Mouse (Mus musculus) ovary, postnatal 36 days (tissue): Measurements from ENCODE around the gene Ptpa.

Experiments used
- DNase-seq: peaks from one replicate; pipeline ENCODE4 v3.0.0; 2022; ENCODE audit warnings: low spot score, mixed read lengths

Gene Ptpa

GRCm38 (mm10) chr2:30415936-30416648 is at the start of gene Ptpa:
Gene Ptpa (plus strand): TSS chr2:30416039.
- DNase-seq, result peak; percentile 93

GRCm38 (mm10) chr2:30366203-30366602 is 49.6 kb upstream of the Ptpa start:
- DNase-seq, result no peak

- DNase-seq, result no peak
These were observed 44.3 kb upstream of the Ptpa start for GRCm38 (mm10) chr2:30371544-30371943.

GRCm38 (mm10) chr2:30372726-30373125 is 43.1 kb upstream of the Ptpa start:
- DNase-seq, result no peak

- DNase-seq, result no peak
These were observed 39.9 kb upstream of the Ptpa start for GRCm38 (mm10) chr2:30375893-30376292.

- no peak for DNase-seq
These were observed 38.1 kb upstream of the Ptpa start for GRCm38 (mm10) chr2:30377721-30378120.

GRCm38 (mm10) chr2:30379307-30379706 is 36.5 kb upstream of the Ptpa start:
- DNase-seq, result no peak

- no peak for DNase-seq
These were observed 35.1 kb upstream of the Ptpa start for GRCm38 (mm10) chr2:30380564-30381376.

- no peak for DNase-seq
These were observed 34.5 kb upstream of the Ptpa start for GRCm38 (mm10) chr2:30381377-30381725.

- no peak for DNase-seq
These were observed 31.0 kb upstream of the Ptpa start for GRCm38 (mm10) chr2:30384814-30385213.

- no peak for DNase-seq
These were observed 30.2 kb upstream of the Ptpa start for GRCm38 (mm10) chr2:30385591-30385990.

- DNase-seq, result no peak
These were observed 28.9 kb upstream of the Ptpa start for GRCm38 (mm10) chr2:30386913-30387312.

- DNase-seq, result no peak
These were observed 26.8 kb upstream of the Ptpa start for GRCm38 (mm10) chr2:30389000-30389399.

GRCm38 (mm10) chr2:30392114-30392576 is 23.7 kb upstream of the Ptpa start, which contains the start of gene Dolpp1:
Gene Dolpp1 (plus strand): TSS chr2:30392254.
- DNase-seq, result peak; percentile 92

GRCm38 (mm10) chr2:30392577-30393369 is 23.1 kb upstream of the Ptpa start:
- peak; percentile 75 for DNase-seq

GRCm38 (mm10) chr2:30393370-30393656 is 22.5 kb upstream of the Ptpa start:
- DNase-seq, result no peak

GRCm38 (mm10) chr2:30395757-30396156 is 20.1 kb upstream of the Ptpa start:
- no peak for DNase-seq

GRCm38 (mm10) chr2:30396246-30396645 is 19.6 kb upstream of the Ptpa start:
- no peak for DNase-seq

- no peak for DNase-seq
These were observed 17.8 kb upstream of the Ptpa start for GRCm38 (mm10) chr2:30397986-30398512.

GRCm38 (mm10) chr2:30399191-30400171 is 16.4 kb upstream of the Ptpa start:
- DNase-seq, result no peak

GRCm38 (mm10) chr2:30401581-30401980 is 14.3 kb upstream of the Ptpa start:
- no peak for DNase-seq
